9 mouse cellular contexts compared by ENCODE assay signal in genomic region chr1:21829909-21830455, GRCm38 (mm10).
DNase-seq lines count a peak whose midpoint lies in the region; ATAC-seq and TF ChIP-seq lines count a peak whose summit lies in the region.
"Had no signal": no experiment of that assay in that cellular context is flagged by ENCODE, and none has a peak within 500 bp of the region (broad histone marks: within the 10 kb centered on the region; RNA-seq: fewer than 3 reads in every experiment).

No protein-coding gene starts in this region.

- no peaks in the 10 kb centered on the region for H3K4me1 ChIP-seq in neural tube, embryonic 14.5 days (ENCODE audit: control insufficient read depth, insufficient read depth, low read length)
- H3K4me1 ChIP-seq in neural tube, embryonic 15.5 days: no peaks in the 10 kb centered on the region
- no peaks in the 10 kb centered on the region for H3K4me1 ChIP-seq in hindbrain, embryonic 13.5 days (replicated peaks)
- no peaks in the 10 kb centered on the region for H3K4me1 ChIP-seq in stomach, postnatal 0 days (replicated peaks; ENCODE audit: control insufficient read depth, insufficient read depth)
- H3K4me1 ChIP-seq: embryonic facial prominence, embryonic 13.5 days had no signal

- H3K27me3 ChIP-seq in neural tube, embryonic 14.5 days (ENCODE audit: control insufficient read depth, insufficient read depth, low read length): no peaks in the 10 kb centered on the region
- H3K27me3 ChIP-seq in neural tube, embryonic 15.5 days (replicated peaks): no peaks in the 10 kb centered on the region
- no peaks in the 10 kb centered on the region for H3K27me3 ChIP-seq in hindbrain, embryonic 13.5 days
- no peaks in the 10 kb centered on the region for H3K27me3 ChIP-seq in stomach, postnatal 0 days (ENCODE audit: control insufficient read depth, insufficient read depth, low read length)
- H3K27me3 ChIP-seq: embryonic facial prominence, embryonic 13.5 days had no signal

- no peaks in the 10 kb centered on the region for H3K9me3 ChIP-seq in neural tube, embryonic 14.5 days (ENCODE audit: control insufficient read depth, low read length)
- no peaks in the 10 kb centered on the region for H3K9me3 ChIP-seq in neural tube, embryonic 15.5 days (replicated peaks)
- no peaks in the 10 kb centered on the region for H3K9me3 ChIP-seq in hindbrain, embryonic 13.5 days
- no peaks in the 10 kb centered on the region for H3K9me3 ChIP-seq in stomach, postnatal 0 days (ENCODE audit: control insufficient read depth, low read length)
- H3K9me3 ChIP-seq: embryonic facial prominence, embryonic 13.5 days had no signal

- no peak for DNase-seq in frontal cortex, postnatal 25 days (ENCODE audit: low spot score in 2 of 2)
- peak; percentile 14 for DNase-seq in stomach, postnatal 0 days (ENCODE audit: low spot score)
- DNase-seq in cerebellum, adult 18-20 months: no peak
- DNase-seq in urinary bladder, adult 2 months (ENCODE audit: low spot score): no peak

- H3K27ac ChIP-seq in neural tube, embryonic 14.5 days (ENCODE audit: low read depth, low read length): no peak overlapping the region
- no peak overlapping the region for H3K27ac ChIP-seq in neural tube, embryonic 15.5 days (replicated peaks)
- no peak overlapping the region for H3K27ac ChIP-seq in hindbrain, embryonic 13.5 days
- no peak overlapping the region for H3K27ac ChIP-seq in stomach, postnatal 0 days (replicated peaks)
- H3K27ac ChIP-seq: embryonic facial prominence, embryonic 13.5 days had no signal

- H3K4me2 ChIP-seq in neural tube, embryonic 14.5 days (ENCODE audit: low read depth, low read length): no peak overlapping the region
- H3K4me2 ChIP-seq in neural tube, embryonic 15.5 days: no peak overlapping the region
- no peak overlapping the region for H3K4me2 ChIP-seq in hindbrain, embryonic 13.5 days
- H3K4me2 ChIP-seq in stomach, postnatal 0 days (replicated peaks; ENCODE audit: low read depth): no peak overlapping the region; the same call in 1 of the 2 replicates
- H3K4me2 ChIP-seq: embryonic facial prominence, embryonic 13.5 days had no signal

- H3K9ac ChIP-seq in neural tube, embryonic 14.5 days (replicated peaks; ENCODE audit: low read depth, low read length): no peak overlapping the region
- H3K9ac ChIP-seq in neural tube, embryonic 15.5 days (replicated peaks): no peak overlapping the region
- H3K9ac ChIP-seq in hindbrain, embryonic 13.5 days: no peak overlapping the region
- no peak overlapping the region for H3K9ac ChIP-seq in stomach, postnatal 0 days (ENCODE audit: low read length)
- H3K9ac ChIP-seq: embryonic facial prominence, embryonic 13.5 days had no signal

- H3K36me3 ChIP-seq in neural tube, embryonic 14.5 days (ENCODE audit: control insufficient read depth, insufficient read depth, low read length): no peaks in the 10 kb centered on the region
- H3K36me3 ChIP-seq in neural tube, embryonic 15.5 days: no peaks in the 10 kb centered on the region
- no peaks in the 10 kb centered on the region for H3K36me3 ChIP-seq in hindbrain, embryonic 13.5 days
- no peaks in the 10 kb centered on the region for H3K36me3 ChIP-seq in stomach, postnatal 0 days (ENCODE audit: control insufficient read depth, insufficient read depth, low read length)
- H3K36me3 ChIP-seq: embryonic facial prominence, embryonic 13.5 days had no signal

- TF ChIP-seq CTCF in stomach, postnatal 0 days (IDR thresholded peaks at IDR 0.05; ENCODE audit: low read depth): no peak; the same call in 1 of the 2 replicates

- WGBS in neural tube, embryonic 14.5 days: 66% methylated on average over 6 of the region's 6 CpGs
- WGBS in neural tube, embryonic 15.5 days: 69% methylated on average over 6 of the region's 6 CpGs
- WGBS in hindbrain, embryonic 13.5 days: 65% methylated on average over 6 of the region's 6 CpGs
- 42% methylated on average over 6 of the region's 6 CpGs for WGBS in stomach, postnatal 0 days

- peak; percentile 64 for ATAC-seq in frontal cortex, adult (ENCODE audit: low TSS enrichment)
- ATAC-seq in neural tube, embryonic 14.5 days (ENCODE audit: low read depth): peak; percentile 51; the same call in 1 of the 2 replicates
- no peak; the same call in 1 of the 2 replicates for ATAC-seq in neural tube, embryonic 15.5 days (ENCODE audit: low FRiP score)
- 0 out of 2 replicates have a peak, but pooled peaks have one; percentile 46 for ATAC-seq in hindbrain, embryonic 13.5 days (ENCODE audit: low FRiP score)
- ATAC-seq in stomach, postnatal 0 days (ENCODE audit: low FRiP score, low TSS enrichment): peak; percentile 73

- no peak overlapping the region for H3K4me3 ChIP-seq in neural tube, embryonic 14.5 days (ENCODE audit: low read depth, low read length)
- no peak overlapping the region for H3K4me3 ChIP-seq in neural tube, embryonic 15.5 days (replicated peaks)
- no peak overlapping the region for H3K4me3 ChIP-seq in hindbrain, embryonic 13.5 days
- H3K4me3 ChIP-seq in stomach, postnatal 0 days (ENCODE audit: low read depth, low read length): no peak overlapping the region
- H3K4me3 ChIP-seq: embryonic facial prominence, embryonic 13.5 days had no signal

- no peak for TF ChIP-seq EP300 in stomach, postnatal 0 days (optimal IDR thresholded peaks at IDR 0.05)
